Mouse (Mus musculus): Measurements from ENCODE around the gene Dok7. TPM values are rescaled to one million over a fixed set of nuclear protein-coding genes. Genes with fewer than 3 reads are reported as not detected.
A peak's percentile ranks its signal among the peaks of the same experiment; 100 is the strongest.

Gene Dok7
- total RNA-seq (2021): 10 to 100 TPM; 16.6 to 20.5 TPM
- long read RNA-seq, partial matches to known transcripts: 11 of 14 reads
- long read RNA-seq, other reads (novel, unspliced or antisense): 1 of 14 reads

GRCm38 (mm10) chr5:35056604-35057432 lies at the start of gene Dok7:
Dok7 (plus strand) TSS chr5:35056766.
- peak; percentile 64 to 74 for DNase-seq (ENCODE audit: low spot score in 2 of 2)

- DNase-seq (ENCODE audit: low spot score in 2 of 2): no peak
Measured at GRCm38 (mm10) chr5:35009163-35009562, 47.4 kb upstream of the Dok7 start.

DNA sequence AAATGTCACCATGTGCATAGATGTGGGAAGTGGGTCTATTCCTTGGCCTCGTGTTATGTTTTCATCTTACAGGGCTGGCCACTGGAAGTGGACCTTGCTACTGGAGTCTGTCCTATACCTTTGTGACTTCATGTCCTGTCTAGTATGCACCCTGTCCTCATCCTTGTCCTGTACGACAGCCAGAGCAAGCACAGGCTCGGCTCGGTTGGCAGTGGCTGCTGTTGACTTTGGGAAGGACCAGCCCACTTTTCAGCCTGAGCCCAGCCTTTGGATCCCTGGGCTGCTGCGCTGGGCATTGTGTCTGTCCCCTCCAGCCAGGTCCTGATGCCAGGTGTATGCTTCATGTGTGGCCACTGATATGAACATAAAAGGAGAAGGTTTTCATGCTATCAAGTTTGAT lies 45.9 kb upstream of the Dok7 start:
- no peak for DNase-seq (ENCODE audit: low spot score in 2 of 2)

GRCm38 (mm10) chr5:35011156-35011923 lies 45.2 kb upstream of the Dok7 start:
- DNase-seq (ENCODE audit: low spot score in 2 of 2): no peak

DNA sequence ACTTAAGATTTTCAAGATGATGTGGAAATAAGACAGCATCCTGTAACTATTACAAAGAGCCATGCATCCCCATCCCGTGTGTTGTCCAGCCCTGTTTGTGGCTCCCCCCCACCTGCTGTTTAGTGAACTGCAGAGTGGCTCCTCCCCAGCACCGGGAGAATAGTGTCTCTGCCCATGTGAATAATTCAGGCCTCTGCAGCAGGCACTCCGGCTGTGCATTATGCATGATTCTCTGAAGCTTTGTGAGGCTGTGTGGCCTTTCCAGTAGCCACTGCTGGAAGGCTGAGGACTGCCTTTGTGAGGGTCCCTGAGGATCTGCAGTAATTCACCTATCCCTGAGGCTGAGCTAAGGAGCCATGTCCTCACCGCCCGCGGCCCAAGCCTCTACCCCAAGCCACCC lies 42.5 kb upstream of the Dok7 start:
- DNase-seq (ENCODE audit: low spot score in 2 of 2): no peak

GRCm38 (mm10) chr5:35019673-35020300 lies 36.8 kb upstream of the Dok7 start:
- DNase-seq (ENCODE audit: low spot score in 2 of 2): no peak

DNA sequence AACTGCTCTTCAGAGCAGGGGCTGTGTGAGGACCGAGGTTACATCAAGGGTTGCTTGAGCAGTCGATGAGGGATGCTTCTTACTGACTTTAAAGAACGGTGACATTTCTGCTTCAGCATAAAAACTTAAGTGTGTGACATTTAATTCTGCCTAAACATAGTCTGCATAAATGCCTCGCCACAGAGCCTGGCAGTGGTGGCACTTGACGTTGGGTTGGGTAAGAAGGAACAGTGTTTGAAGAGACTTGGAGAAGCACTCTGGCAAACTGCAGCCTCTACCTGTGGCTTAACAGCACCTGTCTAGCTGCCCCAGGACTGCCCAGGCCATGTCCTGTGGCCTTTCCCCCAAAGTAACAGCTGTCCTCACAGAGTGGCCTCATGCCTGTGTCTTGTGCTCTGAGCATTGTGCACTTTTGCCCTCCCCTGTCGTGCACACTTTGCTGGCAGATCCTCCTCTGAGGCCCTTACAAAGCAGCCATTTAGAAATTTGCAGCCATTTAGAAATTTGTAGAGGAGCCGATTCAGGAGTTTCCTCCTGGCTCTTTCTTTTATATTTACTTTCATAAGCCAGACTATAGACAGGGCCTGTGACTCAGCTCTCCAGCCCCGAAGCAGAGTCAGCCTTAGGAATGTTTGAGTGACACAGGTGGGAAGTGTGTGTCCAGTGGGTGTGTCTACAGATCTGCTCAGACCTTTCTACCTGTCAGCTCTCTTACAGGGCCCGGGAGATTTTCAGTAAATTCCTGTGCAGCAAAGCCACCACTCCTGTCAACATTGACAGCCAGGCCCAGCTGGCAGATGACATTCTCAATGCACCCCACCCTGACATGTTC lies 35.9 kb upstream of the Dok7 start:
- DNase-seq (ENCODE audit: low spot score in 2 of 2): no peak

GRCm38 (mm10) chr5:35024975-35025374 lies 31.6 kb upstream of the Dok7 start:
- DNase-seq (ENCODE audit: low spot score in 2 of 2): peak; percentile 59 to 70

DNA sequence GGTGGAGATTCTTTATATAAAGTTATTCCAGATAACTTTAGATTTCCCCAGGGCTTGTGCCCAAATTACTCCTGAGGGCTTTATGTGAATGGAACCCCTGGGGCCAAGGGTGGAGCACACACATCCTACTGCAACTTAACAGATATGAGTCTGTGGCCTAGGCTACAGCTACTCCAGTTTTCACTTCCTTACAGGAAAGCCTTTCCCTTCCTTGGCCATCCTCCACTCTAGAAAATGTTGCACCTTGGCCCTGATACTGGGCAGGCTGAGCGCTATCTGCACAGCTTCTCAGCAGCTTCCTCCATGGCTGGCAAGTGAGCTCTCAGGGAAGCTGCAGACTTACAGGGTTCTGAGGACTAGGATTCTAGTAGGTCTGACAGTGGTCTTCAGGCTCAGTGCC lies 27.3 kb upstream of the Dok7 start:
- no peak for DNase-seq (ENCODE audit: low spot score in 2 of 2)

DNA sequence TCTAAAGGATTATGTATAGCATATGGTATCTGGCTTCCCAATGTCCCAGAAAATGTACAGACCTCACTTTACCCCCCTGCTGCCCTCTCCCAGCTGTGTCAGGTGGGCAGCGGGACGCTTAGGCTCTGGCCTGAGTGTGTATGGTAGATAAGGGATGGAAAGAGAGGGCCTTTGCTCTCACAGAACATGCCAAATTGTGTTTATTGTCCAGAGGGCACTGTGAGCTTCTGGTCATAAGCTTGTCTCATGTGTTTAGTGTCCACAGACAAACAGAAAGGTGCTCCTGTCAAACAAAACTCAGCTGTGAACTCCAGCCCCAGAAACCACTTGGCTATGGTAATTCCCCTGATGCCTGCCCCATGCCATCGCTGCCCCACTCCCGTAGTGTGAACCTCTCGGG lies 26.8 kb upstream of the Dok7 start:
- no peak for DNase-seq (ENCODE audit: low spot score in 2 of 2)

DNA sequence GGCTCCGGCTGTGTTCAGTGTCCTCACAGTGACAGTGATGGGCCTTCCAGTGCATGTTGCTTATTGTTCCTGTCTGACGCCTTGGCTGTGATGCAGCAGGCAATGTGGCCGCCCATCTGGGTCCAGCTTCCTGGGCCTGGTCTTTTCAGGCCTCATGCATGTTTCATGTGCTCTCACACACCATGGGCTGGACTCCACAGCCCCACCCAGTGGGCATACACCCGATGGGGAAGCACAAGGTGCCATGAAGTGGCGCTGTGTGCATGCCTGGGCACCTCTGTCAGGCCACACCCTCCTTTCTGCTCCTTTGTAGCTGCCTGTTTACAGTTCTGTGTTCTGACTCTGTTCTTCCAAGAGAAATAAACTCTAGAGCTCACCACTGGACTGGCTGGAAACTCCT lies 23.5 kb upstream of the Dok7 start:
- peak; percentile 42 to 51 for DNase-seq (ENCODE audit: low spot score in 2 of 2)

DNA sequence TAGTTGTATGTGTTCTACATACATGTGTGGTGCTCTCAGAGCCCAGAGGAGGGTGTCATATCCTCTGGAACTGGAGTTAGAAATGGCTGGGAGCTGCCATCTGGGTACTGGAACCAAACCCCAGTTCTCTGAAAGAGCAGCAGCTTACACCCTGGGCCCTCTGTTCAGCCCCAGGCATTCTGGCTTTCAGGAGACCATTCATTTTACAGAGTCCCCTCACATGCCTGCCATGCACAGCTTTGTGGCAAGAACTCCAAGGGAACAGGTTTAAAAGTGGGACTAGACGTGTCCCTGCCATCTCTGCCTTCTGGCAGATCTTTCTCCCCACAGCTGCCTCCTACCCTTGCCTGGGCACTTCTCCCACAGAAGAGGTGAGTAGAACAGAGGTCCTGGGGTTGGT lies 22.9 kb upstream of the Dok7 start:
- DNase-seq (ENCODE audit: low spot score in 2 of 2): peak in 1 of 2 experiments; percentile 32

- DNase-seq (ENCODE audit: low spot score in 2 of 2): no peak
Measured at GRCm38 (mm10) chr5:35035141-35035540, 21.4 kb upstream of the Dok7 start.

DNA sequence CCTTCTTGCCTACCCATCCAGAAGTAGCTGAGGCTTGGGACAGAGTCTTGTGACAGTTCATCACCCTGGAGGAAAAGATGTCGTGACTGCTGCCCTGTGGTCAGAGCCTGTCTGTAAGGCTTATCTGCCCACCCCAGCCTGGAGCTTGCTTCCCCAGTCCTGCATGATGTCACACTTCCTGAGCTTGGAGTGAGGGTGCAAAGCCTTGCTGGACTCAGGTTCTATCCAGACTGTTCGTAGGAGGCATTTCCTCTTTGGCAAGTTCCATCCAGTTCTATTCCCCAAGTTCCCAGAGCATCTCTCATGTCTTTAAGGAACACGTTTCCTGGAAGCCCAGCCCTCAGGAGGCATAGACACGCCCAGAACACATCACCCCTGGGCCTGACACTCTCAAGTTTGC lies 20.8 kb upstream of the Dok7 start:
- no peak for DNase-seq (ENCODE audit: low spot score in 2 of 2)

DNA sequence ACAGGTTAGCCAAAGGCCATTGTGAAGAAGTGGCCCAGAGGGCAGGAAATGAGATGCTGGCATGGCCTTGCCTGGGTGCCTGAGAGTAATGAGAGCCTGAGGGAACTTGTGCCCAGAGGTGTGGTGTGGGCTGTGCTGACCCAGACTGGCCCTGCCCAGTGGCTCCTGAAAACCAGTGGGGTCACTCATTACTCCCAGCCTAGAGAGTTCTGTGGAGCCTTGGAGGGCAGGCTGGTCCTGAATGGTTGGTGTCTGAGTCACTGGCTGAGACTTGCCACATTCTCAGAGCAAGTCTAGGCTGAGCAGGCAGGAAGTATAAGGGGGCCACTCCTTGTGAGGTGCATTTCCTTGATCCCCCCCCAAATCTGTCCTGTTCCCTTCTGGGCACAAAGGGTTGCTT lies 19.1 kb upstream of the Dok7 start:
- no peak for DNase-seq (ENCODE audit: low spot score in 2 of 2)

DNA sequence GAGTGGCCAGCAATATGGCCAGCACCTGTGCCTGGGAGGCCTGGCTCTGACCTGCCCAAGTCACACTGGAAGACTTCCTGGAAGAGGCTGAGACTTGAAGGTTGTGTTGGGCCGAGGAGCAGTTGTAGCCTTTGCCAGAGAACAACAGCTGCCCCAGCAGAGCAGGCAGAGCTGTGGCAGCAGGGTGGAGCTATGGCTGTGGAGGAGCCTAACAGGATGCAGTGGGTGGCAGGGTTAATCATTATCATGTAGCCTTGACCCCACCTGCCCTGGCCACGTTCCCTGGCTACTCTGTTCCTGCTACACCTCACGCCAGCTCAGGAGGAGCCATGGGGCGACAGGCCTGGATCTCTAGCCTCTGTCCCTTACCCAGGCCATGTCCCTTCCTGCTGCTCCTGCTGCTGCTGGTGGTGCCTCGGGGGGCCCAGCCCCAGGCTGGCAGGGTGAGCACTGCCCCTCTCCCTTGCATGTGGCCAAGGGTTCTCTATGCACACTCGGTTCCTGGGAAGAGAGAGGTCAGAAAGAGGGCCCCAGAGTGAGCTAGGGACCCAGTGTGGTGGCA lies 15.2 kb upstream of the Dok7 start, which contains the start of gene Hgfac:
Hgfac (plus strand) TSS at position 242 of the 562 bp plus-strand sequence.
- DNase-seq (ENCODE audit: low spot score in 2 of 2): no peak

DNA sequence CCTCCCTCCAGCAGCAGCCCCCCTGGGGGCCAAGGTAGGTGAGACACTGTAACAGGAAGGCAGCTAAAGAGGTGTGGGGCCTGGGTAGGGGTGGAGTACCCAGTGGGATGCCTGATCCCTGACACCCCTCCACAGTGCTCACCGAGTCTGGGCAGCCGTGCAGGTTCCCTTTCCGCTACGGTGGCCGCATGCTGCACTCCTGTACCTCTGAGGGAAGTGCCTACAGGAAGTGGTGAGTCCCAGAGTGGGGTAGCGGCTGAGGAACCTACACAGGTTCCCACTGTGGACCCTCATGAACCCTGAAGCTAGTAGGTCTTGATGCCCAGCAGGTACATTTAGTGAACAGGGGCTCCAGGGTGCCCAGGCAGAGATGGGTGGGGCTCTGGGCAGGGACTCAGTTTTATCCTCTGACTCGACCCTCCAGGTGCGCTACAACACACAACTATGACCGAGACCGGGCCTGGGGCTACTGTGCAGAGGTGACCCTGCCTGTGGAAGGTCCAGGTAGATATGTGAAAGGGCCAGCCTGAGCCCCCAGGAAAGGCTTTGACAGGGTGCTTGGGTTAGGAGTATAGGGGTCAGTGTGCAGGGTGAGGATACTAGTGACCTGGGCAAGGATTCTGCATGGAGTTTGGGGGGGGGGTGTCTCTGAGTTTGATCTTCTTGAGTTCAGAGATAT lies 14.0 kb upstream of the Dok7 start:
- no peak for DNase-seq (ENCODE audit: low spot score in 2 of 2)

- DNase-seq (ENCODE audit: low spot score in 2 of 2): peak; percentile 83 to 86
Measured at GRCm38 (mm10) chr5:35043110-35043451, 13.5 kb upstream of the Dok7 start.

- DNase-seq (ENCODE audit: low spot score in 2 of 2): no peak
Measured at GRCm38 (mm10) chr5:35050541-35050940, 6.0 kb upstream of the Dok7 start.

GRCm38 (mm10) chr5:35054628-35055027 lies 1.9 kb upstream of the Dok7 start:
- no peak for DNase-seq (ENCODE audit: low spot score in 2 of 2)

All from layer of hippocampus, postnatal 10 days (tissue).